Mouse (Mus musculus) midbrain, postnatal 0 days (tissue): ENCODE measurements around the gene Cds1. TPM values are rescaled to one million over a fixed set of nuclear protein-coding genes. Genes with fewer than 3 reads are reported as not detected.

Source experiments
- ATAC-seq: fragments of 200-750 bp; cut with Nextera tagmentation; 2 replicates; pipeline ENCODE4 v1.8.0; 2017; ENCODE audit warnings: moderate number of reproducible peaks, mild to moderate bottlenecking, moderate TSS enrichment, moderate library complexity; ENCODE audit not compliant: low FRiP score
- DNase-seq: peaks from one replicate; pipeline ENCODE4 v3.0.0-alpha.2; 2015; ENCODE audit warnings: low spot score
- H3K27ac ChIP-seq: fragments of 300-500 bp; sonication (generic); 2 replicates; pipeline ENCODE4 v1.5.1; 2014; ENCODE audit warnings: low read depth, mild to moderate bottlenecking, low read length, mixed read lengths
- H3K27me3 ChIP-seq: fragments of 300-500 bp; sonication (generic); 2 replicates; pipeline ENCODE4 v1.6.1; 2014; ENCODE audit warnings: low read length, control low read depth, mixed read lengths; ENCODE audit not compliant: insufficient read depth
- H3K36me3 ChIP-seq: fragments of 300-500 bp; sonication (generic); 2 replicates; pipeline ENCODE4 v1.6.1; 2014; ENCODE audit warnings: low read length, control low read depth, mixed read lengths; ENCODE audit not compliant: insufficient read depth
- H3K4me1 ChIP-seq: fragments of 300-500 bp; sonication (generic); 2 replicates; pipeline ENCODE4 v1.6.1; 2014; ENCODE audit warnings: mild to moderate bottlenecking, control low read depth, antibody characterized with exemption, low read length, mixed read lengths; ENCODE audit not compliant: insufficient read depth
- H3K4me2 ChIP-seq: fragments of 300-500 bp; sonication (generic); 2 replicates; pipeline ENCODE4 v1.6.1; 2014; ENCODE audit warnings: low read depth, mild to moderate bottlenecking, low read length, mixed read lengths; ENCODE audit not compliant: poor library complexity, severe bottlenecking
- H3K4me3 ChIP-seq: fragments of 300-500 bp; sonication (generic); 2 replicates; pipeline ENCODE4 v1.5.1; 2014; ENCODE audit warnings: low read depth, mild to moderate bottlenecking, low read length, moderate library complexity
- H3K9ac ChIP-seq: fragments of 300-500 bp; sonication (generic); replicated peaks from 2 replicates; pipeline ENCODE4 v1.6.1; 2014; ENCODE audit warnings: mild to moderate bottlenecking, low read length, moderate library complexity, mixed read lengths; ENCODE audit not compliant: poor library complexity, severe bottlenecking
- H3K9me3 ChIP-seq: fragments of 300-500 bp; sonication (generic); 2 replicates; pipeline ENCODE4 v1.6.1; 2016; ENCODE audit warnings: low read length, control low read depth
- CTCF ChIP-seq: IDR thresholded peaks from 2 replicates; pipeline ENCODE4 v1.5.1; 2016; ENCODE audit warnings: antibody characterized with exemption, mild to moderate bottlenecking
- WGBS: fragments of 180-500 bp; shearing (Covaris S2); extraction: QIAGEN DNeasy Blood & Tissue Kit; methylation state at CpG from one replicate; pipeline ENCODE4 v1.1.7; 2014; 5-methylcytosine and 5-hydroxymethylcytosine counted together
- polyA plus RNA-seq: library from polyadenylated mRNA; unstranded; fragments of >200 nt; fragmentation: Nextera tagmentation; extraction: Ambion mirVana; gene quantifications from 2 replicates; pipeline ENCODE4 v1.2.1, GENCODE M21; 2015
- total RNA-seq: library from RNA; depleted of rRNA; stranded (reverse); fragments of >200 nt; gene quantifications from 2 replicates; pipeline ENCODE4 v1.2.3, GENCODE M21; 2014

Gene Cds1
- total and polyA plus RNA-seq, 2 experiments from 2014 or later, result 9.2 to 16.2 TPM

- Histone ChIP-seq H3K27ac (no peak overlapping the region), H3K4me1 (no peaks in the 10 kb centered on the region), H3K4me3 (no peak overlapping the region), H3K36me3 (no peaks in the 10 kb centered on the region), H3K27me3 (no peaks in the 10 kb centered on the region), H3K4me2 (no peak overlapping the region), H3K9ac (no peak overlapping the region), H3K9me3 (no peaks in the 10 kb centered on the region)
- no peak for ATAC-seq
- TF ChIP-seq CTCF, result no peak
- WGBS, result 78% methylated on average over 15 of the region's 15 CpGs
- no peak for DNase-seq
Observed at GRCm38 (mm10) chr5:101779376-101779863, 14.5 kb downstream of the Cds1 start.

- Histone ChIP-seq H3K4me2 (no peak overlapping the region), H3K27me3 (no peaks in the 10 kb centered on the region), H3K9ac (no peak overlapping the region), H3K9me3 (no peaks in the 10 kb centered on the region), H3K27ac (no peak overlapping the region), H3K36me3 (no peaks in the 10 kb centered on the region), H3K4me3 (no peak overlapping the region), H3K4me1 (no peaks in the 10 kb centered on the region)
- no peak for TF ChIP-seq CTCF
- DNase-seq (no peak), ATAC-seq (no peak)
- 85% methylated on average over 4 of the region's 4 CpGs for WGBS
Observed at GRCm38 (mm10) chr5:101780918-101781317, 16.0 kb downstream of the Cds1 start.

- WGBS, result 88% methylated on average over 3 of the region's 3 CpGs
Observed at GRCm38 (mm10) chr5:101784328-101784727, 19.4 kb downstream of the Cds1 start.

GRCm38 (mm10) chr5:101784787-101785186 lies 19.9 kb downstream of the Cds1 start:
- no peaks in the 10 kb centered on the region for H3K4me1 ChIP-seq
- H3K4me3 ChIP-seq, result no peak overlapping the region
- TF ChIP-seq CTCF, result no peak
- no peak overlapping the region for H3K4me2 ChIP-seq
- H3K36me3 ChIP-seq, result no peaks in the 10 kb centered on the region
- no peaks in the 10 kb centered on the region for H3K27me3 ChIP-seq
- ATAC-seq, result no peak
- no peak overlapping the region for H3K9ac ChIP-seq
- DNase-seq, result no peak
- H3K27ac ChIP-seq, result no peak overlapping the region
- no peaks in the 10 kb centered on the region for H3K9me3 ChIP-seq
- WGBS, result 90% methylated on average over 2 of the region's 2 CpGs

More at GRCm38 (mm10) chr5:101784328-101784727, 19.4 kb downstream of the Cds1 start:
- Histone ChIP-seq H3K9ac (no peak overlapping the region), H3K36me3 (no peaks in the 10 kb centered on the region), H3K4me3 (no peak overlapping the region), H3K27ac (no peak overlapping the region), H3K4me1 (no peaks in the 10 kb centered on the region), H3K4me2 (no peak overlapping the region), H3K27me3 (no peaks in the 10 kb centered on the region), H3K9me3 (no peaks in the 10 kb centered on the region)
- TF ChIP-seq CTCF, result no peak
- DNase-seq, result no peak
- ATAC-seq, result no peak

- Histone ChIP-seq H3K4me2 (no peak overlapping the region), H3K9ac (no peak overlapping the region), H3K27ac (no peak overlapping the region), H3K4me1 (no peaks in the 10 kb centered on the region), H3K27me3 (no peaks in the 10 kb centered on the region), H3K4me3 (no peak overlapping the region), H3K36me3 (no peaks in the 10 kb centered on the region), H3K9me3 (no peaks in the 10 kb centered on the region)
- TF ChIP-seq CTCF, result no peak
- ATAC-seq (no peak), DNase-seq (no peak)
- 51% methylated on average over 4 of the region's 4 CpGs for WGBS
Observed at GRCm38 (mm10) chr5:101785921-101786614, 21.1 kb downstream of the Cds1 start.

- H3K4me1 ChIP-seq, result no peaks in the 10 kb centered on the region
- no peak for ATAC-seq
Observed at GRCm38 (mm10) chr5:101789770-101790169, 24.8 kb downstream of the Cds1 start.

More at GRCm38 (mm10) chr5:101789770-101790169, 24.8 kb downstream of the Cds1 start:
- H3K9ac ChIP-seq, result no peak overlapping the region
- H3K4me3 ChIP-seq, result no peak overlapping the region
- TF ChIP-seq CTCF, result no peak
- H3K9me3 ChIP-seq, result no peaks in the 10 kb centered on the region
- no peaks in the 10 kb centered on the region for H3K27me3 ChIP-seq
- no peaks in the 10 kb centered on the region for H3K36me3 ChIP-seq
- no peak overlapping the region for H3K27ac ChIP-seq
- no peak for DNase-seq
- no peak overlapping the region for H3K4me2 ChIP-seq
